8 mouse cellular contexts compared by ENCODE assay signal in the genomic region with DNA sequence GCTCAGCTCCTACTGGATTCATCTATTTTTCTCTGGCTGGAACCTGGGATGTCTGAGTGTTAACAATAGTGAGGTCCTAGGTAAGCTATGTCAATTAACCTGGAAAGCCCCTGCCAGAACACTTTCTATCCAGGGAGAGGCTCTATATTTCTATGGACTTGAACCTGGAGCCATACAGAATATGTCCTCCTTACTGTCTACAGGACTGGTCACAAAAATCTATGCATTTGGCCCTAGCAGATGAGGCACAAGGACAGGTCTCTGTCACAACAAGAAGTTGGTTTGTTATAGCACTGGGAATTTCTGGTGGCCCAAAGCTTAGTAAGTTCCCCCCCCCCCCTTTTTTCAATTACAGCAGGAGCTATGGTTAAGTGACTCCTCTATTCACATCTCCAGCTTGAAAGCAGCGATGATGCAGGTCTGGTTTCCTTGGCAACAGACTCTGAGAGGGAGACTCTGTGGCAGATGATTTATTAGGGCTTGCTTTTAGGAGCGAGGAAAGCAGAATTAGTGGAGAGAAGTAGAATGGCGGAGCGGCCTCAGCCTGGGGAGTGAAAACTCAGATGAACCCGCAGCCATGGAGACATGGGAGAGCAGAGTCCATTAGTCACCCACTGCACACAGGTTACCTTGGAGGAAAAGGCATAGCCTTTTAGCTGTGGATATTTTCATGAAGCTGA.
A peak's percentile ranks its signal among the peaks of the same experiment; 100 is the strongest.
DNase-seq lines count a peak whose midpoint lies in the region.
"Had no signal": no experiment of that assay in that cellular context is flagged by ENCODE, and none has a peak within 500 bp of the region (broad histone marks: within the 10 kb centered on the region; RNA-seq: fewer than 3 reads in every experiment).

No protein-coding gene starts in this region.

- H3K27me3 ChIP-seq in embryonic facial prominence, embryonic 10.5 days (replicated peaks; ENCODE audit: low read depth, poor library complexity, severe bottlenecking): no peaks in the 10 kb centered on the region
- H3K27me3 ChIP-seq: limb, embryonic 15.5 days had no signal

- H3K9me3 ChIP-seq in embryonic facial prominence, embryonic 10.5 days: no peaks in the 10 kb centered on the region
- H3K9me3 ChIP-seq: limb, embryonic 15.5 days had no signal

- H3K4me1 ChIP-seq in embryonic facial prominence, embryonic 10.5 days: peaks cover 6% of the 10 kb centered on the region
- H3K4me1 ChIP-seq: limb, embryonic 15.5 days had no signal

- 62% methylated on average over 5 of the region's 5 CpGs for WGBS in embryonic facial prominence, embryonic 10.5 days

- no peak overlapping the region for H3K4me3 ChIP-seq in embryonic facial prominence, embryonic 10.5 days
- H3K4me3 ChIP-seq: limb, embryonic 15.5 days had no signal

- DNase-seq in embryonic facial prominence, embryonic 10.5 days (ENCODE audit: low spot score): peak; percentile 35
- DNase-seq in frontal cortex, adult 2 months (ENCODE audit: extremely low spot score in 1 of 2, low spot score in 1 of 2): peak; percentile 25 to 71
- DNase-seq in left cerebral cortex, adult 8-10 months (ENCODE audit: low spot score in 2 of 2): peak; percentile 15 to 28
- peak; percentile 61 for DNase-seq in retina, embryonic 14.5 days (ENCODE audit: low spot score)
- no peak for DNase-seq in c-Kit-positive CD71-positive TER-119-positive erythroid progenitor cells, embryonic 14.5 days (ENCODE audit: low spot score)
- no peak for DNase-seq in gastrocnemius, adult 18-20 months (ENCODE audit: low spot score)
- DNase-seq in thymus, postnatal 14 days: no peak

- H3K36me3 ChIP-seq in embryonic facial prominence, embryonic 10.5 days (replicated peaks): no peaks in the 10 kb centered on the region
- H3K36me3 ChIP-seq: limb, embryonic 15.5 days had no signal

- no peak overlapping the region for H3K27ac ChIP-seq in embryonic facial prominence, embryonic 10.5 days (replicated peaks)
- H3K27ac ChIP-seq: limb, embryonic 15.5 days had no signal

Comparison
In these comparisons a context has a peak if more than half of its experiments do, and no peak if none do; other contexts are left out.
1. DNase-seq: peak in embryonic facial prominence, embryonic 10.5 days (single experiment), frontal cortex, adult 2 months (2 of 2), left cerebral cortex, adult 8-10 months (2 of 2) and retina, embryonic 14.5 days (single experiment); none in c-Kit-positive CD71-positive TER-119-positive erythroid progenitor cells, embryonic 14.5 days (single experiment), gastrocnemius, adult 18-20 months (single experiment) and thymus, postnatal 14 days (single experiment).